Mouse (Mus musculus) CH12.LX (cell line): ENCODE measurements around the gene Cfap74. TPM values are rescaled to one million over a fixed set of nuclear protein-coding genes. Genes with fewer than 3 reads are reported as not detected.

Experiments used
- DNase-seq: peaks from one replicate; pipeline ENCODE4 v3.0.0-alpha.2; 2013; ENCODE audit errors: extremely low read depth
- H3K27ac ChIP-seq: 2 replicates; pipeline ENCODE4 v1.5.1; 2012; ENCODE audit warnings: low read depth, mild to moderate bottlenecking, control low read depth, moderate library complexity; ENCODE audit not compliant: insufficient read depth
- H3K27me3 ChIP-seq: replicated peaks from 2 replicates; pipeline ENCODE3; 2012; ENCODE audit warnings: inconsistent platforms
- H3K36me3 ChIP-seq, 2 experiments: replicated peaks in 1 of 2; 2 replicates each; pipeline versions ENCODE3 to v1.6.1; 2012; ENCODE audit warnings: inconsistent platforms in 1 of 2, low read length in 1 of 2, mild to moderate bottlenecking in 1 of 2, mixed read lengths in 1 of 2, moderate library complexity in 1 of 2; ENCODE audit not compliant: control insufficient read depth in 1 of 2, insufficient read depth in 1 of 2
- H3K4me1 ChIP-seq, 2 experiments: 2 replicates each; pipeline ENCODE4 v1.6.1; 2012; ENCODE audit warnings: inconsistent platforms in 1 of 2, moderate library complexity in 1 of 2; ENCODE audit not compliant: insufficient read depth in 2 of 2, control insufficient read depth in 1 of 2
- H3K4me2 ChIP-seq: 2 replicates; pipeline ENCODE4 v1.6.1; 2012; ENCODE audit warnings: low read depth, mild to moderate bottlenecking, control low read depth; ENCODE audit not compliant: poor library complexity, insufficient read depth, severe bottlenecking
- H3K4me3 ChIP-seq, 3 experiments: fragments of 150-350 bp in 1 of 3; sonication (generic) in 1 of 3; replicated peaks in 1 of 3; 2 replicates each; pipeline versions ENCODE3 to v1.5.1; 2011 to 2012; ENCODE audit warnings: low read depth in 2 of 3, low read length in 2 of 3, mild to moderate bottlenecking in 2 of 3, moderate library complexity in 2 of 3, control low read depth in 1 of 3, improper control_type of control experiment in 1 of 3, inconsistent platforms in 1 of 3, mixed read lengths in 1 of 3; ENCODE audit not compliant: poor library complexity in 1 of 3
- H3K79me2 ChIP-seq: replicated peaks from 2 replicates; pipeline ENCODE4 v1.6.1; 2012; ENCODE audit warnings: mild to moderate bottlenecking, moderate library complexity; ENCODE audit not compliant: control insufficient read depth, poor library complexity, insufficient read depth, severe bottlenecking; ENCODE audit errors: extremely low read depth
- H3K9ac ChIP-seq: 2 replicates; pipeline ENCODE4 v1.6.1; 2012; ENCODE audit warnings: low read depth, mild to moderate bottlenecking, control low read depth, moderate library complexity; ENCODE audit not compliant: insufficient read depth
- H3K9me3 ChIP-seq: replicated peaks from 2 replicates; pipeline ENCODE3; 2012; ENCODE audit warnings: low read length, inconsistent platforms, mixed read lengths
- BHLHE40 ChIP-seq: IDR thresholded peaks from 2 replicates; pipeline ENCODE4 v1.6.1; 2011; ENCODE audit warnings: mild to moderate bottlenecking, low read depth, low read length, improper control_type of control experiment
- CHD2 ChIP-seq: IDR thresholded peaks from 2 replicates; pipeline ENCODE4 v1.6.1; 2011; ENCODE audit warnings: low read length, improper control_type of control experiment
- CTCF ChIP-seq, 2 experiments: IDR thresholded peaks in 1 of 2; conservative IDR thresholded peaks in 1 of 2; 2 replicates each; pipeline ENCODE4 v1.5.1; 2011 to 2012; ENCODE audit warnings: low read depth in 2 of 2, low read length in 2 of 2, improper control_type of control experiment in 1 of 2, inconsistent platforms in 1 of 2, mild to moderate bottlenecking in 1 of 2, moderate library complexity in 1 of 2
- E2F4 ChIP-seq: IDR thresholded peaks from 2 replicates; pipeline ENCODE4 v1.6.1; 2011; ENCODE audit warnings: low read depth, low read length, improper control_type of control experiment; ENCODE audit not compliant: insufficient replicate concordance
- ELF1 ChIP-seq: IDR thresholded peaks from 2 replicates; pipeline ENCODE4 v1.6.1; 2014; ENCODE audit warnings: low read depth, mild to moderate bottlenecking, inconsistent platforms, low read length, improper control_type of control experiment
- EP300 ChIP-seq: IDR thresholded peaks from 2 replicates; pipeline ENCODE4 v1.6.1; 2011; ENCODE audit warnings: low read length, improper control_type of control experiment
- GABPA ChIP-seq: IDR thresholded peaks from 2 replicates; pipeline ENCODE4 v1.6.1; 2012; ENCODE audit warnings: low read depth, low read length, improper control_type of control experiment, inconsistent platforms; ENCODE audit not compliant: insufficient replicate concordance
- IRF4 ChIP-seq: IDR thresholded peaks from 2 replicates; pipeline ENCODE4 v1.6.1; 2014; ENCODE audit warnings: low read depth, mild to moderate bottlenecking, inconsistent platforms, low read length, improper control_type of control experiment
- JUN ChIP-seq: IDR thresholded peaks from 2 replicates; pipeline ENCODE4 v1.6.1; 2011; ENCODE audit warnings: low read depth, mild to moderate bottlenecking, low read length, improper control_type of control experiment, moderate library complexity; ENCODE audit not compliant: insufficient read depth
- MAFK ChIP-seq: IDR thresholded peaks from 2 replicates; pipeline ENCODE4 v1.6.1; 2011; ENCODE audit warnings: low read length, improper control_type of control experiment; ENCODE audit not compliant: insufficient replicate concordance
- MAZ ChIP-seq: IDR thresholded peaks from 2 replicates; pipeline ENCODE4 v1.6.1; 2012; ENCODE audit warnings: low read depth, mild to moderate bottlenecking, inconsistent platforms, low read length, improper control_type of control experiment, moderate library complexity
- MEF2A ChIP-seq: IDR thresholded peaks from 2 replicates; pipeline ENCODE4 v1.6.1; 2014; ENCODE audit warnings: low read depth, mild to moderate bottlenecking, inconsistent platforms, low read length, improper control_type of control experiment, borderline replicate concordance
- MXI1 ChIP-seq: IDR thresholded peaks from 2 replicates; pipeline ENCODE4 v1.6.1; 2011; ENCODE audit warnings: mild to moderate bottlenecking, low read depth, low read length, improper control_type of control experiment
- MYC ChIP-seq: IDR thresholded peaks from 2 replicates; pipeline ENCODE4 v1.6.1; 2011; ENCODE audit warnings: low read depth, mild to moderate bottlenecking, improper control_type of control experiment, low read length
- NRF1 ChIP-seq: IDR thresholded peaks from 2 replicates; pipeline ENCODE4 v1.6.1; 2014; ENCODE audit warnings: low read depth, mild to moderate bottlenecking, inconsistent platforms, low read length, improper control_type of control experiment, moderate library complexity
- RCOR1 ChIP-seq: conservative IDR thresholded peaks from 2 replicates; pipeline ENCODE4 v1.6.1; 2012; ENCODE audit warnings: low read depth, mild to moderate bottlenecking, inconsistent platforms, low read length, improper control_type of control experiment
- SIN3A ChIP-seq: IDR thresholded peaks from 2 replicates; pipeline ENCODE4 v1.6.1; 2012; ENCODE audit warnings: low read length, improper control_type of control experiment, inconsistent platforms
- TBP ChIP-seq: conservative IDR thresholded peaks from 2 replicates; pipeline ENCODE4 v1.6.1; 2011; ENCODE audit warnings: low read depth, low read length, improper control_type of control experiment
- USF1 ChIP-seq: IDR thresholded peaks from 2 replicates; pipeline ENCODE4 v1.6.1; 2014; ENCODE audit warnings: low read depth, mild to moderate bottlenecking, inconsistent platforms, low read length, improper control_type of control experiment
- USF2 ChIP-seq: conservative IDR thresholded peaks from 2 replicates; pipeline ENCODE4 v1.6.1; 2011; ENCODE audit warnings: low read depth, low read length, improper control_type of control experiment
- ZC3H11A ChIP-seq: IDR thresholded peaks from 2 replicates; pipeline ENCODE4 v1.6.1; 2012; ENCODE audit warnings: low read depth, mild to moderate bottlenecking, inconsistent platforms, low read length, improper control_type of control experiment
- ZKSCAN1 ChIP-seq: IDR thresholded peaks from 2 replicates; pipeline ENCODE4 v1.6.1; 2012; ENCODE audit warnings: low read depth, inconsistent platforms, low read length, improper control_type of control experiment, borderline replicate concordance
- dilution Hi-C: fragments of 300-500 bp; cut with MboI; formaldehyde crosslinking; loops from 2 replicates; pipeline ENCODE4 v1.14.3; 2020; ENCODE audit warnings: low sequenced_read_pairs; ENCODE audit not compliant: extremely low pct_unique_long_range_greater_than_20kb, extremely low pct_ligation_motif_present
- in situ Hi-C: fragments of 300-500 bp; cut with MboI; formaldehyde crosslinking; loops from 3 replicates; pipeline ENCODE4 v1.14.3; 2019; ENCODE audit warnings: low sequenced_read_pairs, low pct_ligation_motif_present, low pct_unique_long_range_greater_than_20kb, mixed read lengths
- polyA plus RNA-seq: library from polyadenylated mRNA; unstranded; fragments of >175 nt; gene quantifications from 2 replicates; pipeline ENCODE4 v1.2.1, GENCODE M21; 2012; ENCODE audit warnings: low read depth; ENCODE audit not compliant: insufficient read length
- total RNA-seq, 2 experiments: library from RNA; depleted of rRNA; stranded (reverse); fragments of 300-350 nt in 1 of 2; fragments of >200 nt in 1 of 2; gene quantifications; 2 replicates each; pipeline ENCODE4 v1.2.3; 2012 to 2014

Gene Cfap74
- total and polyA plus RNA-seq, 3 experiments: 4.7 to 8.5 (median 5.2) TPM

- Histone ChIP-seq H3K9me3 (peaks cover 5% of the 10 kb centered on the region), H3K4me1 (no peaks in the 10 kb centered on the region), H3K27me3 (peaks cover 93% of the 10 kb centered on the region), H3K36me3 (no peaks in the 10 kb centered on the region), H3K9ac (no peak overlapping the region), H3K27ac (no peak overlapping the region), H3K4me2 (no peak overlapping the region), H3K79me2 (no peaks in the 10 kb centered on the region), H3K4me3 (no peak overlapping the region)
- in situ Hi-C loops (no loop called here), dilution Hi-C loops (no loop called here)
- TF ChIP-seq MAZ (no peak), TBP (no peak), SIN3A (no peak), IRF4 (no peak), MYC (no peak), BHLHE40 (no peak), MXI1 (no peak), ELF1 (no peak), RCOR1 (no peak), USF1 (no peak), GABPA (no peak), EP300 (no peak), CTCF (conservative IDR thresholded peaks at IDR 0.05 in 1 of 2, IDR thresholded peaks at IDR 0.05 in 1 of 2; ENCODE audit: low read depth in 2 of 2, low read length in 2 of 2) (no peak), ZKSCAN1 (no peak), E2F4 (no peak), CHD2 (no peak), ZC3H11A (no peak), MAFK (no peak), NRF1 (no peak)
- no peak for DNase-seq
These were observed 21.8 kb upstream of the Cfap74 start for GRCm38 (mm10) chr4:155387166-155387565.

- in situ Hi-C loops: no loop called here
- TF ChIP-seq USF2 (no peak), MEF2A (no peak), JUN (no peak)
- TF ChIP-seq, all 38 proteins: peak for 0
- peaks cover 8% of the 10 kb centered on the region for H3K9me3 ChIP-seq
- H3K9ac ChIP-seq: no peak overlapping the region
- no peak overlapping the region for H3K4me3 ChIP-seq
- no peak overlapping the region for H3K27ac ChIP-seq
- no peak for DNase-seq
- peaks cover 87% of the 10 kb centered on the region for H3K27me3 ChIP-seq
- H3K36me3 ChIP-seq: no peaks in the 10 kb centered on the region
- H3K4me2 ChIP-seq: no peak overlapping the region
- H3K79me2 ChIP-seq: no peaks in the 10 kb centered on the region
- dilution Hi-C loops: no loop called here
- peaks cover 0 to 3% of the 10 kb centered on the region in 2 experiments; a peak in 1 of 4 replicates for H3K4me1 ChIP-seq
These were observed 13.5 kb upstream of the Cfap74 start for GRCm38 (mm10) chr4:155395471-155395870.
